Mouse (Mus musculus): ENCODE data around the gene Nfatc3. TPM values are rescaled to one million over a fixed set of nuclear protein-coding genes. Genes with fewer than 3 reads are reported as not detected.

Nfatc3 gene
- polyA plus RNA-seq, 1 experiment from 2014 or later: 6.9 TPM

DNA sequence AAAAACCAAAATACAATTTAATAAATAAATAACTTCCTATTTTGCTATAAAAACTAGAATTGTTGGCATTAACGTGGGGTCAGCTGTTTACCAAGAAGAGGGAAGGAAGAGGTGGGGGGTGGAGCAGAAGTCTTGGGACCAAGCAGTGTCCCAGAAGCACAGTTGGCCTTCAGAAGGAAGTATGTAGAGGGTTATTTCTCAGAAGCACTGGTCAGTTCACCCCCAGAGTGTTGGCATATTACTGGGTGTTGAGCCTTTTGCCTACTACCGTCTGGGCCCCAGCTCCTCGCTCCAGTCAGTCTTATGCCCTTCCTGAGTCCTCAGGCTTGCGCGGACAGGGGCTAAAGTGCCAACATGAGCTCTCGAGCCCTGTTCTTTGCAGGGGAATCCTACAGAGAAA, 90.4 kb downstream of the Nfatc3 start:
- Histone ChIP-seq H3K4me1 (peaks cover 22% of the 10 kb centered on the region), H3K9me3 (replicated peaks) (no peaks in the 10 kb centered on the region), H3K9ac (no peak overlapping the region), H3K36me3 (0 out of 2 replicates have a peak, but pooled peaks cover 9% of the 10 kb centered on the region), H3K4me2 (replicated peaks) (no peak overlapping the region), H3K4me3 (replicated peaks) (no peak overlapping the region), H3K27me3 (no peaks in the 10 kb centered on the region), H3K27ac (replicated peaks) (no peak overlapping the region)
- no peak for ATAC-seq (ENCODE audit: insufficient number of reproducible peaks, low FRiP score, low TSS enrichment, low read depth)
- 87% methylated on average over 6 of the region's 6 CpGs for WGBS

DNA sequence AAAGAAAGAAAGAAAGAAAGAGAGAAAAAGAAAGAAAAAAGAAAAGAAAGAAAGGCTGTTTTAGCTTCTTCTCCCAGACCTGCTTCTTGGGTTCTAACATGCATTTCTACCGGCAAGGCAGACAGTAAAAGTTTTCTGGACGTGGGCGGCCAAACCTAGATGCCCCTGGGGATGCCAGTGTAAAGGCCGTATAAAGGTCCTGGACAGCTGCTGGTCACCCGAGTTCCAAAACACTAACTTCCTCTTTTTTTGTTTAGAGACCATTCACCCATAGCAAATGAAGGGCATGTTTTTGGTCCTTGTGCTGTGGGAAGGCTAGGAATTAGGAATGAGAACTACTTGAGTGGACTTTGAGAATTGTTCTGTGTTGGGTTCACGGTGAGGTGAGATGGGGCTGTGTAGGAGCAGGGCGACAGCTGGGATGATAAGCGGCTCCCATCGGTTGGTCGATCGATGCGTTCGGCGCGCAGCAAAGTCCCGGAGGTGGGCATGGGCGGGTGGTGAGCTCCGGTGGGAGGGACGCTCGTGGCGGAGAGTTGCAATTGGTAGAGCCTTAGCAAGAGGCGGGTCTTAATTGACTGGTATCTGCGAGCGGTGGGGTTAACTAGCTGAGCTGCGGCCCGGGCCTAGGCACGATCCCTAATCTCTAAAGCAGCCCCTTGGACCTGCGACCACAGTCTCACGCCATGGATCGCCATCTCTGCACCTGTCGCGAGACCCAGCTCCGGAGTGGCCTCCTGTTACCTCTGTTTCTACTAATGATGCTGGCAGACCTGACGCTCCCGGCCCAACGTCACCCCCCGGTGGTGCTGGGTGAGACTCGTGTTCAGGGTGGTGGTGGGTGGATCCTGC, 91.4 kb downstream of the Nfatc3 start, which contains the start of gene Pla2g15:
Pla2g15 (plus strand) TSS at position 599 of the 852 bp plus-strand sequence.
- no peaks in the 10 kb centered on the region for H3K27me3 ChIP-seq
- H3K36me3 ChIP-seq: peaks cover 12% of the 10 kb centered on the region; the same call in 1 of the 2 replicates
- peaks cover 22% of the 10 kb centered on the region for H3K4me1 ChIP-seq
- 2% methylated on average over 38 of the region's 38 CpGs for WGBS
- H3K9me3 ChIP-seq (replicated peaks): no peaks in the 10 kb centered on the region
- H3K4me3 ChIP-seq (replicated peaks): peak within 1 kb of the TSS; percentile 84
- peak within 1 kb of the TSS; percentile 63 for H3K9ac ChIP-seq
- 0 out of 2 replicates have a peak within 1 kb of the TSS, but pooled peaks have one; percentile 60 for H3K27ac ChIP-seq (replicated peaks)
- peak; percentile 95 for ATAC-seq (ENCODE audit: insufficient number of reproducible peaks, low FRiP score, low TSS enrichment, low read depth)
- H3K4me2 ChIP-seq (replicated peaks): peak within 1 kb of the TSS; percentile 65

DNA sequence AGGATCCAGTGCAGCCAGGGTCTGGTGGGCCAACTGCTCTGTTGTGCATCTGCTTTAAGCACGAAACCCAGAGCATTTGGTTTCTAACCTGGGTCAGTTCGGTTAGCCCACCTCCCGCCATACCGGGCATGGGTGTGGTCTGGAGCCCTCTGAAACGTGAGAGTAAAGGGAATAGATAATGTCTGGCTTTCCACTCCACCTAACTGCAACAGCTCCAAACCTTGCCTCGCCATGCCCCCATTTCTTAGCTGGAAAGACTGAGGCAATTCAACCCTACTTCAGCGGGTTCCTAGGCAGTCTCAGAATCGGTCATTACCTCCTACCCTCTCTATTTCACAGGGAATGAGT, 92.0 kb downstream of the Nfatc3 start:
- 17% methylated on average over 8 of the region's 8 CpGs for WGBS
- no peaks in the 10 kb centered on the region for H3K9me3 ChIP-seq (replicated peaks)
- H3K27me3 ChIP-seq: no peaks in the 10 kb centered on the region
- H3K4me2 ChIP-seq (replicated peaks): peak overlapping the region; percentile 65
- peaks cover 22% of the 10 kb centered on the region for H3K4me1 ChIP-seq
- H3K36me3 ChIP-seq: peaks cover 16% of the 10 kb centered on the region; the same call in 1 of the 2 replicates
- peak overlapping the region; percentile 63 for H3K9ac ChIP-seq
- H3K27ac ChIP-seq (replicated peaks): 0 out of 2 replicates have a peak overlapping the region, but pooled peaks have one; percentile 60
- H3K4me3 ChIP-seq (replicated peaks): peak overlapping the region; percentile 84
- ATAC-seq (ENCODE audit: insufficient number of reproducible peaks, low FRiP score, low TSS enrichment, low read depth): no peak

- Histone ChIP-seq H3K4me2 (replicated peaks) (peak overlapping the region; percentile 65), H3K4me3 (replicated peaks) (peak overlapping the region; percentile 84), H3K9me3 (replicated peaks) (no peaks in the 10 kb centered on the region), H3K27me3 (no peaks in the 10 kb centered on the region), H3K9ac (no peak overlapping the region), H3K4me1 (peaks cover 22% of the 10 kb centered on the region), H3K27ac (replicated peaks) (0 out of 2 replicates have a peak overlapping the region, but pooled peaks have one; percentile 60), H3K36me3 (peaks cover 18% of the 10 kb centered on the region; the same call in 1 of the 2 replicates)
- 71% methylated on average over 9 of the region's 9 CpGs for WGBS
- no peak for ATAC-seq (ENCODE audit: insufficient number of reproducible peaks, low FRiP score, low TSS enrichment, low read depth)
Observed at GRCm38 (mm10) chr8:106151041-106151440, 92.4 kb downstream of the Nfatc3 start.

- Histone ChIP-seq H3K27me3 (no peaks in the 10 kb centered on the region), H3K9ac (no peak overlapping the region), H3K4me2 (replicated peaks) (no peak overlapping the region), H3K9me3 (replicated peaks) (no peaks in the 10 kb centered on the region), H3K4me3 (replicated peaks) (no peak overlapping the region), H3K27ac (replicated peaks) (no peak overlapping the region), H3K36me3 (peaks cover 28% of the 10 kb centered on the region; the same call in 1 of the 2 replicates), H3K4me1 (peaks cover 22% of the 10 kb centered on the region)
- no peak for ATAC-seq (ENCODE audit: insufficient number of reproducible peaks, low FRiP score, low TSS enrichment, low read depth)
- 76% methylated on average over 4 of the region's 4 CpGs for WGBS
Observed at GRCm38 (mm10) chr8:106152876-106153275, 94.2 kb downstream of the Nfatc3 start.

GRCm38 (mm10) chr8:106157419-106157818, 98.8 kb downstream of the Nfatc3 start:
- no peaks in the 10 kb centered on the region for H3K27me3 ChIP-seq
- no peak overlapping the region for H3K4me2 ChIP-seq (replicated peaks)
- H3K36me3 ChIP-seq: peaks cover 53% of the 10 kb centered on the region
- H3K4me1 ChIP-seq: peaks cover 7% of the 10 kb centered on the region; the same call in 1 of the 2 replicates
- H3K4me3 ChIP-seq (replicated peaks): no peak overlapping the region
- H3K9ac ChIP-seq: no peak overlapping the region
- H3K27ac ChIP-seq (replicated peaks): no peak overlapping the region
- no peaks in the 10 kb centered on the region for H3K9me3 ChIP-seq (replicated peaks)
- no peak for ATAC-seq (ENCODE audit: insufficient number of reproducible peaks, low FRiP score, low TSS enrichment, low read depth)
- 86% methylated on average over 1 of the region's 1 CpGs for WGBS

DNA sequence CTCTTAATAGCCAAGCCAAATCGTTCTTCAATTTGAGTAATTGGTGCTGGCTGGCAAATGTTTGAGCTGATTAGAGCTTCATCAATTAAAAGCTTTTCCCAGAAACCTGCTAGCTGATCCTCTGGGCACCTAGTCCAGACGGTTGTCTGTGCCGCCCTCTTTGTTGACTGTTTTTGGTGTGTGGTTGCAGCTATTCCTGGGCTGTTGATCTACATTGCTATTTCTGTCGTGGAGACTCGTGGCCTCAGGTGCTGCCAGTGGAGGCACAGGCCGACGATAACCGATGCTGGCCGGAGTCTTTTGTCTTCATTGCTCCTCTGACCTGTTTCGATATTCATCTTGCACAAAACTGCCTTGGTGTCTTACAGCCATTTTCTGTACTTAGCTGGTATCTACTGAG, 99.7 kb downstream of the Nfatc3 start:
- no peaks in the 10 kb centered on the region for H3K27me3 ChIP-seq
- peaks cover 2% of the 10 kb centered on the region; the same call in 1 of the 2 replicates for H3K4me1 ChIP-seq
- no peak for ATAC-seq (ENCODE audit: insufficient number of reproducible peaks, low FRiP score, low TSS enrichment, low read depth)
- H3K27ac ChIP-seq (replicated peaks): no peak overlapping the region
- 88% methylated on average over 10 of the region's 10 CpGs for WGBS
- H3K9ac ChIP-seq: no peak overlapping the region
- no peaks in the 10 kb centered on the region for H3K9me3 ChIP-seq (replicated peaks)
- H3K36me3 ChIP-seq: peaks cover 57% of the 10 kb centered on the region
- H3K4me2 ChIP-seq (replicated peaks): no peak overlapping the region
- H3K4me3 ChIP-seq (replicated peaks): no peak overlapping the region

DNA sequence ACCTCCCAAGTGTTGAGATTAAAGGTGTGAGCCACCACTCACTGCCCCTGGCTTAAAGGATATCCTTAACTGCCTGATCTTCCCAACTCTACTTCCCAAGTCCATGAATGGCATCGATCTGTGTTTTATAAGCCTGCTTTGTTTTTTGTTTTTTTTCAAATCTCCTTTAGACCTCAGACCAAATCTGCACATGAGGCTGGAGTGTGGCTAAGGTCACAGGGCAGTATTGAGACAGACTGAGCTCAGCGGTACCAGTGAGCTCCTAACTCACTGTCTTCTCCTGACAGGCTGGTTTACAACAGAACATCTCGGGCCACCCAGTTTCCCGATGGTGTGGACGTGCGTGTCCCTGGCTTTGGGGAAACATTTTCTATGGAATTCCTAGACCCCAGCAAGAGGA, 101.2 kb downstream of the Nfatc3 start:
- Histone ChIP-seq H3K4me2 (replicated peaks) (no peak overlapping the region), H3K27ac (replicated peaks) (no peak overlapping the region), H3K4me1 (no peaks in the 10 kb centered on the region), H3K9me3 (replicated peaks) (no peaks in the 10 kb centered on the region), H3K9ac (no peak overlapping the region), H3K27me3 (no peaks in the 10 kb centered on the region), H3K36me3 (peaks cover 65% of the 10 kb centered on the region), H3K4me3 (replicated peaks) (no peak overlapping the region)
- no peak for ATAC-seq (ENCODE audit: insufficient number of reproducible peaks, low FRiP score, low TSS enrichment, low read depth)
- WGBS: 92% methylated on average over 6 of the region's 6 CpGs

GRCm38 (mm10) chr8:106163251-106163650, 104.6 kb downstream of the Nfatc3 start:
- Histone ChIP-seq H3K4me1 (peaks cover 3% of the 10 kb centered on the region; the same call in 1 of the 2 replicates), H3K9ac (no peak overlapping the region), H3K9me3 (replicated peaks) (no peaks in the 10 kb centered on the region), H3K36me3 (peaks cover 47% of the 10 kb centered on the region), H3K27ac (replicated peaks) (no peak overlapping the region), H3K4me2 (replicated peaks) (no peak overlapping the region), H3K27me3 (no peaks in the 10 kb centered on the region), H3K4me3 (replicated peaks) (no peak overlapping the region)
- 88% methylated on average over 9 of the region's 9 CpGs for WGBS
- no peak for ATAC-seq (ENCODE audit: insufficient number of reproducible peaks, low FRiP score, low TSS enrichment, low read depth)

DNA sequence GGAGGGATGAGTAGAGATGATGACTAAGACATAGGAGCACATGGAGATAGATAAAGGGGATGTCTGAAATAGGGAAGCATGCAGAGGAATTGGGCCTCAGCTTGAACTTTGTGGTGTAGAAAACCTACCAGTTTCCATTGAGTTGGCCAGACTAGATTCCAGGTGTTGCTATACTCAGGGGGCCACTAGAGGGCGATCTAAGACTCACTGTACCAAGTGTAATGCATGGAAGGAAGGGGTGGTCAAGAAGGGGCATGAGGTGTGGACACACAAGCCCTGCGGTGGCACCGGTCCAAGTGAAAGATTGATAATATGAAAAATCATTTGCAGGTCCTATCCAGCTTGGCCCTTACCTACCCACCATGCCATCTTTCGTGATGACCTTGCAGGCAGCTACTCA, 106.8 kb downstream of the Nfatc3 start:
- H3K9ac ChIP-seq: no peak overlapping the region
- H3K27ac ChIP-seq (replicated peaks): no peak overlapping the region
- no peak overlapping the region for H3K4me2 ChIP-seq (replicated peaks)
- peaks cover 13% of the 10 kb centered on the region; the same call in 1 of the 2 replicates for H3K4me1 ChIP-seq
- 52% methylated on average over 4 of the region's 4 CpGs for WGBS
- no peaks in the 10 kb centered on the region for H3K9me3 ChIP-seq (replicated peaks)
- no peak overlapping the region for H3K4me3 ChIP-seq (replicated peaks)
- H3K36me3 ChIP-seq: peaks cover 41% of the 10 kb centered on the region
- no peak for ATAC-seq (ENCODE audit: insufficient number of reproducible peaks, low FRiP score, low TSS enrichment, low read depth)
- no peaks in the 10 kb centered on the region for H3K27me3 ChIP-seq

- ATAC-seq (ENCODE audit: insufficient number of reproducible peaks, low FRiP score, low TSS enrichment, low read depth): peak; percentile 83
- H3K36me3 ChIP-seq: peaks cover 12% of the 10 kb centered on the region
- under 1% methylated on average over 59 of the region's 59 CpGs for WGBS
Observed at GRCm38 (mm10) chr8:106168356-106169016, 109.8 kb downstream of the Nfatc3 start, which contains the start of gene Slc7a6. TSS of gene Slc7a6 (plus strand) at chr8:106168857.

More at GRCm38 (mm10) chr8:106168356-106169016, 109.8 kb downstream of the Nfatc3 start, which contains the start of gene Slc7a6:
- H3K27ac ChIP-seq (replicated peaks): peak within 1 kb of the TSS; percentile 89
- H3K4me2 ChIP-seq (replicated peaks): peak within 1 kb of the TSS; percentile 94
- H3K9me3 ChIP-seq (replicated peaks): no peaks in the 10 kb centered on the region
- H3K4me3 ChIP-seq (replicated peaks): peak within 1 kb of the TSS; percentile 71
- peaks cover 13% of the 10 kb centered on the region; the same call in 1 of the 2 replicates for H3K4me1 ChIP-seq
- peak within 1 kb of the TSS; percentile 74 for H3K9ac ChIP-seq
- H3K27me3 ChIP-seq: no peaks in the 10 kb centered on the region
